Mouse (Mus musculus) cerebellum, postnatal 14 days (tissue): ENCODE measurements at regions not wholly inside any gene's neighbourhood (a gene's known extent, or its start where the extent isn't known, plus 50 kb on each side); places are given as distances from the start of the nearest gene placed in this dataset.
"Not testable (repeated sequence)": the region's sequence is repeated elsewhere in the genome, so short reads cannot be mapped to it uniquely, and the experiment has no call there.

Source experiments
- DNase-seq, 2 experiments: peaks; one replicate each; pipeline ENCODE4 v3.0.0; 2021; ENCODE audit warnings: mixed read lengths in 2 of 2

- DNase-seq, result not testable (repeated sequence)
Observed at GRCm38 (mm10) chr3:61913186-61913585, 425.0 kb upstream of the Arhgef26 start.

GRCm38 (mm10) chr3:61916106-61916505 lies 422.0 kb upstream of the Arhgef26 start:
- DNase-seq, result peak; percentile 68 to 76
